Mouse (Mus musculus) neural tube, embryonic 13.5 days (tissue): ENCODE results near the gene Hs6st2. TPM values are rescaled to one million over a fixed set of nuclear protein-coding genes. Genes with fewer than 3 reads are reported as not detected.

Source experiments
- ATAC-seq: fragments of 200-750 bp; cut with Nextera tagmentation; 2 replicates; pipeline ENCODE4 v1.8.0; 2017; ENCODE audit warnings: low read depth, mild to moderate bottlenecking, moderate TSS enrichment, moderate library complexity
- H3K27ac ChIP-seq: fragments of 300-500 bp; sonication (generic); replicated peaks from 2 replicates; pipeline ENCODE4 v1.5.1; 2015; ENCODE audit warnings: moderate library complexity, mild to moderate bottlenecking, inconsistent platforms
- H3K27me3 ChIP-seq: fragments of 300-500 bp; sonication (generic); 2 replicates; pipeline ENCODE4 v1.6.1; 2015; ENCODE audit warnings: mild to moderate bottlenecking, inconsistent platforms
- H3K36me3 ChIP-seq: fragments of 300-500 bp; sonication (generic); 2 replicates; pipeline ENCODE4 v1.6.1; 2015; ENCODE audit warnings: mild to moderate bottlenecking, inconsistent platforms
- H3K4me1 ChIP-seq: fragments of 300-500 bp; sonication (generic); replicated peaks from 2 replicates; pipeline ENCODE4 v1.6.1; 2015; ENCODE audit warnings: inconsistent platforms
- H3K4me2 ChIP-seq: fragments of 300-500 bp; sonication (generic); 2 replicates; pipeline ENCODE4 v1.6.1; 2015; ENCODE audit warnings: inconsistent platforms, mild to moderate bottlenecking, moderate library complexity
- H3K4me3 ChIP-seq: fragments of 300-500 bp; sonication (generic); 2 replicates; pipeline ENCODE4 v1.5.1; 2015; ENCODE audit warnings: mild to moderate bottlenecking, inconsistent platforms
- H3K9ac ChIP-seq: fragments of 300-500 bp; sonication (generic); 2 replicates; pipeline ENCODE4 v1.6.1; 2015; ENCODE audit warnings: moderate library complexity, mild to moderate bottlenecking, inconsistent platforms
- H3K9me3 ChIP-seq: fragments of 300-500 bp; sonication (generic); 2 replicates; pipeline ENCODE4 v1.6.1; 2016; ENCODE audit warnings: inconsistent platforms
- WGBS: fragments of 180-500 bp; shearing (Covaris S2); methylation state at CpG from one replicate; pipeline ENCODE4 v1.1.7; 2015; 5-methylcytosine and 5-hydroxymethylcytosine counted together
- polyA plus RNA-seq: library from polyadenylated mRNA; unstranded; fragments of >200 nt; fragmentation: Nextera tagmentation; extraction: Ambion mirVana; gene quantifications from 2 replicates; pipeline ENCODE4 v1.2.1, GENCODE M21; 2015

The Hs6st2 gene
- polyA plus RNA-seq = 14.0 and 18.2 TPM in 2 replicates

DNA sequence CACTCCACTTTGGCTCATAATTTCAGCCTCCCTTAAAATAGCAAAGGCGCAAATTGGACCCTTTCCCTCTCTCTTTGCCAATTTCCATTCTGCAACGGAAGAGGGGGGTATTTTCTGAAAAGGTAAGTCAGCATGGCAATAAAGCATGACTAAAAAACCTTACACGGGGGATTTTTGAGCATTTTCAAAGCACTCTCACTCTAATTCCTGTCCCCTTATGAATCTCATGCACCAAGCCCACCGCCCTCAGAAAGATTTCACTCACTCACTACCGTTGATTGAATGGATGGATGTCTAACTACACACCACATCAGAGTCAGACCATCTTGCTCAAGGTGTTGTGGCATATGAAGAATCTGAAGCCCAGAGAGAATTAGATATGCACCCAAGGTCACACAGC is at the start of gene Hs6st2:
TSS of gene Hs6st2 (minus strand) at position 101 of the 400 bp plus-strand sequence.
- Histone ChIP-seq H3K4me1 (no peaks in the 10 kb centered on the region), H3K9me3 (no peaks in the 10 kb centered on the region), H3K9ac (peak within 1 kb of the TSS; percentile 68), H3K27me3 (peaks cover 33% of the 10 kb centered on the region), H3K4me3 (peak within 1 kb of the TSS; percentile 52), H3K4me2 (peak within 1 kb of the TSS; percentile 77), H3K36me3 (no peaks in the 10 kb centered on the region), H3K27ac (peak within 1 kb of the TSS; percentile 54; the same call in 1 of the 2 replicates)
- ATAC-seq = no peak
- whole genome bisulfite sequencing = 29% methylated on average over 5 of the region's 5 CpGs

DNA sequence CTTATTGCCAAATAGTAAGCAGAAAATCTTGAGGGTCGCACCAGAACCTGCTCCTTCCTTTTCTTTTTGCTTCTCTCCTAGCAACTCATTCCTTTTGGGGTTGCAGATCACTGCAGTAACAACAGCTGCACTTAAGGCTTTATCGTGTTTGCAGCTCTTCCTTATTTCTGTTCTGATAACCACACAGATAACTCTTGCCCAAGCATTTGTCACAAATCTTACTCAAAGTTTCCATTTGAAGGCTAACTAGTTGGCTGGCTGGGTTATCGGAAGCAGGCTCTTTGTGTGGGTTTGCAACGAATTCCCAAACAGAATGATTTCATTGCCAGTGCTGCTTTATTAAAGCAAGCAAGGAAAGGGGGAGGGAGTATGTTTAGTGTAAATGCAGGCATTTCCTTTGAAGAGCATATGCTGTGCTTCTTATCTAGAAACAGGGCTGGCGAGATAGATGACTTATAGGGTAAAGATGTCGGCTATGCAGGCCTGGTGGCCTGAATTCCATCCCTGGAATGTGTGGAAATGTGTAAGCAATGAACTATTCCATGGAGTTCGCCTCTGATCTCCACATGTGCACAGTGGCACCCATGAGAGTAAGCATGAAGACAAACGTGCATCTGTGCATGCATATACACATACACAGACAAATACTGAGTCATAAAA is 32.6 kb upstream of the Hs6st2 start:
- Histone ChIP-seq H3K9me3 (no peaks in the 10 kb centered on the region), H3K4me1 (no peaks in the 10 kb centered on the region), H3K4me3 (no peak overlapping the region), H3K4me2 (no peak overlapping the region), H3K27ac (no peak overlapping the region), H3K36me3 (no peaks in the 10 kb centered on the region), H3K9ac (no peak overlapping the region), H3K27me3 (no peaks in the 10 kb centered on the region)
- 72% methylated on average over 8 of the region's 8 CpGs for WGBS
- ATAC-seq = no peak

- no peak overlapping the region for H3K4me2 ChIP-seq
- no peaks in the 10 kb centered on the region for H3K4me1 ChIP-seq
- H3K27me3 ChIP-seq = no peaks in the 10 kb centered on the region
- WGBS = 88% methylated on average over 1 of the region's 1 CpGs
- H3K27ac ChIP-seq = no peak overlapping the region
- ATAC-seq = no peak
- H3K36me3 ChIP-seq = no peaks in the 10 kb centered on the region
- H3K9ac ChIP-seq = no peak overlapping the region
- H3K9me3 ChIP-seq = no peaks in the 10 kb centered on the region
- no peak overlapping the region for H3K4me3 ChIP-seq
Observed at GRCm38 (mm10) chrX:51712996-51713395, 31.3 kb upstream of the Hs6st2 start.

DNA sequence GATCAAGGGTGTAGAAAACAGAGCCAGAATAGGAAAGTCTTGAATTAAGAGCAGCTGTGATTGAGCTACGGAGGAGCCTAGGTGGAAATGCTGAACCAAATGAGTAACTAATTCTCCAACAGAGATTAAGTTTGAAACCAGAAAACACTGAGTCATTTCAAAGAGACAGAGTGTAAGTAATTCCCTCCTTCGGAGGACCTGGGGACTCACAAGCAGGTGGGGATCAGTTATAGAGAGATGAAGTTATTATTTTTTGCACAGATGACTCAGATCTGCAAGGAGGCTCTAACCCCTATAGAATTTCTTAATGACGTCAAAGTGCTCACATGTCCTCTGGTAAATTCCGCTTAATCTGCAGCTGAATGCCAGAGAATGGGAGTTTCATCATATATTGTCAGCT is 21.2 kb upstream of the Hs6st2 start:
- no peaks in the 10 kb centered on the region for H3K4me1 ChIP-seq
- WGBS = 66% methylated on average over 4 of the region's 4 CpGs
- H3K4me2 ChIP-seq = no peak overlapping the region
- H3K9me3 ChIP-seq = no peaks in the 10 kb centered on the region
- H3K27ac ChIP-seq = no peak overlapping the region
- H3K27me3 ChIP-seq = no peaks in the 10 kb centered on the region
- no peaks in the 10 kb centered on the region for H3K36me3 ChIP-seq
- no peak for ATAC-seq
- H3K4me3 ChIP-seq = no peak overlapping the region
- H3K9ac ChIP-seq = no peak overlapping the region

DNA sequence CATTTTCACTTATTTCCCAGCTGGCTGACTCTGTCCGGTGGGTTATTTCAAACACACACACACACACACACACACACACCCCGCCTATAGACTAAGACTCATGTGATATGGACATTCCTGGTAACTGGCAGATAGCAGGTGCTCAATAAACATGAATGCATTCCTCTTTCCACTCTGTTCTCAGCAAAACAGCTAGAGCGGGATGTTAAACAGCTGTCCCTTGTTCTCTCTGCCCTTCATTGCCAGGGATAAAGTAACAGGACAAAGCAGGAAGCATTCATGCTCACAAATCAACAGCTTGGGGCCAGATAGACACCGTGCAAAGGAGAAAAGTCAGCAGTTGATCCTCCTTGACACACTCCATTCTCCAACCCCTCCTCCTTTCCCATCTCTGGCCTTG is 17.4 kb upstream of the Hs6st2 start:
- no peaks in the 10 kb centered on the region for H3K36me3 ChIP-seq
- ATAC-seq = no peak
- no peaks in the 10 kb centered on the region for H3K27me3 ChIP-seq
- 55% methylated on average over 4 of the region's 4 CpGs for WGBS
- H3K9ac ChIP-seq = no peak overlapping the region
- no peak overlapping the region for H3K4me2 ChIP-seq
- H3K4me3 ChIP-seq = no peak overlapping the region
- no peaks in the 10 kb centered on the region for H3K4me1 ChIP-seq
- no peaks in the 10 kb centered on the region for H3K9me3 ChIP-seq
- no peak overlapping the region for H3K27ac ChIP-seq

- no peak for ATAC-seq
- no peak overlapping the region for H3K27ac ChIP-seq
- H3K4me3 ChIP-seq = no peak overlapping the region
- H3K36me3 ChIP-seq = no peaks in the 10 kb centered on the region
- 77% methylated on average over 6 of the region's 6 CpGs for WGBS
- H3K4me2 ChIP-seq = no peak overlapping the region
- H3K27me3 ChIP-seq = peaks cover 24% of the 10 kb centered on the region
- no peak overlapping the region for H3K9ac ChIP-seq
- H3K4me1 ChIP-seq = no peaks in the 10 kb centered on the region
- no peaks in the 10 kb centered on the region for H3K9me3 ChIP-seq
Observed at GRCm38 (mm10) chrX:51686048-51686949, 4.6 kb upstream of the Hs6st2 start.

DNA sequence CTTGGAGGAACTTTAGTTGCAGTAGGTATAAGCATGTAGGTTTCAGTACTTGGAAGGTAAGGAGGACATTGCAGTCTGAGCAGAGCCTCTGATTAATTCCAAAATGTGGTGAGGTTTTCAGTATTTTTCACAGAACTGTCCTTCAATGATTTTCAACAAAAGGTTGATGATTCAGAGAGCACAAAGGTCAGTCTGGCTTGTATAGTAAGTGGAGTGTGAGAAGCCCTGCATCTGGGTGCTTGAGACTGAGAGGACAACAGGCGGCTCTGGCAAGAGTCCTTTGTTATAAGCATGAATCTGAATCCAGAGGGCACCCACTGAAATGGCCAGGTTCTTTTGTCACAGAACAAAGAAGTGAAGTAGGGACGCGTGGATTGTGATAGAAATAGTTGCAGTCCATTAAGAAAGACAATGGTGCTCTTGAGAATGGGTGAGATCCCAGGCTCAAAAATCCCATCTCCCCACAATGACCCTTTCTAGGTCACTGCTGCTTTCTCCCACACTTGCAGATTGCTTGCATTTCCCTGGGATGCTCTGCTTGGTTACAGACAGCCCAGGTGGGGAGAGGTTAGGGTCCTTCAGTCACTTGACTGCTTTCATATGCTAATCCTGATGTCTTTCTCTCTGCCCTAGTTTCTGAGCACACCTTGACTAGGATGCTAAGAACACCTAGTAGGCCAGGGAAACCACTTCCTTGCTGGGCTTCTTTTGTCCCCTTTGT is 2.8 kb upstream of the Hs6st2 start:
- WGBS = 25% methylated on average over 3 of the region's 3 CpGs
- H3K27ac ChIP-seq = no peak overlapping the region
- no peak overlapping the region for H3K9ac ChIP-seq
- no peak overlapping the region for H3K4me3 ChIP-seq
- no peaks in the 10 kb centered on the region for H3K4me1 ChIP-seq
- peaks cover 30% of the 10 kb centered on the region for H3K27me3 ChIP-seq
- no peaks in the 10 kb centered on the region for H3K9me3 ChIP-seq
- no peak overlapping the region for H3K4me2 ChIP-seq
- ATAC-seq = no peak
- no peaks in the 10 kb centered on the region for H3K36me3 ChIP-seq

DNA sequence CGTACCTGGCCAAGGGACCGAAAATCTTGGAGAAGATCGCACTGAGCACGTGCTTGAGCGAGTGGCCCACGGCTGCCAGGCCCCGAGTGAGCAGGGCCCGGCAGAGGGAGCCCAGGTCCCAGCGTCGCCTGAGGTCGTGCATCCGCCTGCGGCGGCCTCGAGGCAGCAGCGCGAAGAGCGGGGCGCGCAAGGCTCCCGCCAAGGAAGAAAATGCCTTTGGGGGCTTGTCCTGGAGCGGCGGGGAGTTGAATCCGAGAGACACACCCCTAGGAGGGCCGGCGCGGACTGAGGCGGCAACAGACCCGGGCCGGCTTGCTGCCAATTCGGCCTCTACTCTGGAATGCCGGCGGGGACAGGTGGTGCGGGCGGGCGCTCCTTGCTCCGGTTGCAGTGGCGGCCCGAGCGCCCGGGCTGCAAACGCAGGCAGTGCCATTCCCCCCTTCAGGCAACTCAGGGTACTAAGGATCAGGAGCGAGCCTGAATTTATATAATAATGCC is 437 bp downstream of the Hs6st2 start:
- Histone ChIP-seq H3K27me3 (peaks cover 33% of the 10 kb centered on the region), H3K9ac (peak overlapping the region; percentile 68), H3K36me3 (no peaks in the 10 kb centered on the region), H3K4me1 (no peaks in the 10 kb centered on the region), H3K9me3 (no peaks in the 10 kb centered on the region), H3K4me3 (peak overlapping the region; percentile 52), H3K27ac (peak overlapping the region; percentile 18; the same call in 1 of the 2 replicates), H3K4me2 (peak overlapping the region; percentile 77)
- WGBS = 13% methylated on average over 43 of the region's 43 CpGs
- ATAC-seq = peak; percentile 69

GRCm38 (mm10) chrX:51680428-51681169 is 1.1 kb downstream of the Hs6st2 start:
- Histone ChIP-seq H3K27me3 (peaks cover 33% of the 10 kb centered on the region), H3K27ac (peak overlapping the region; percentile 54; the same call in 1 of the 2 replicates), H3K4me1 (no peaks in the 10 kb centered on the region), H3K9me3 (no peaks in the 10 kb centered on the region), H3K36me3 (no peaks in the 10 kb centered on the region), H3K9ac (peak overlapping the region; percentile 68), H3K4me3 (peak overlapping the region; percentile 52), H3K4me2 (peak overlapping the region; percentile 77)
- peak; percentile 91 for ATAC-seq
- 21% methylated on average over 54 of the region's 70 CpGs for WGBS

DNA sequence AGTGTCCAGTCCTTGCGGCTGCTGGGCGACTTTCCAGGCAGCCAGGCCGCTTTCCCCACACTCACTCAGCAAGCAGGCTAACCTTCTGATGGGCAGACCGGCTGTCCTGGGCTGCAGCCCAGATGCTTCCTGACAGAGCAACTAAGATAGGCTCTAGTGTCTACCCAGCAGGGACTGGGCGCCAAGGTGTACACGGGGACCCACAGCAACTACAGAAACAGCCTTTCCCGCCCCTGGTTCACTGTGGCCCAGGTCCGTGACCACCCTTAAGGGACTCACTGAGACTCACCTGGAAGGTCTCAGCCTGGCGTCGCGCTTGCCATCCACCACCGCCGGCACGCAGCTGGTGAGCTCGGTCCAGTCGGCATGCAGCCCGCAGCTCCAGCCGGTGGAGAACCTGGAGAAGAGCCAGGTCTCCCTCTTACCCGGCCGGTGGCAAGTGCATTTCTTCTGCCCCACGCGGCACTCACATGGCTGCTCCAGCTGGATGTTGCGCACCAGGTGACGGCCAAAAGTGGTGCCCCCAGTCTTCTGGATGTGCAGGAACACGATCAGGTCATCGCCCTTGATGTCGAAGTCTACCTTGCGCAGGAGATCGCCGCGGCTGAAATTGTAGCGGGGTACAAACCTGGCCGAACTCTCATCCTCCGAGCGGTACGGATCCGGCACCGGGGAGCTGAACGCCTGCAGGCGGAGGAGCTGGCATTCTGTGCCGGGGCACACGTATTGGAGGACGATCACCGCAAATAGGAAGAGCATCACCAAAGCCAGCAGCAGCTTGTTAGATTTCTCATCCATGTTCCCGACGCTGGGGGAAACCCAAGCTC is 1.8 kb downstream of the Hs6st2 start:
- Histone ChIP-seq H3K27ac (no peak overlapping the region), H3K27me3 (peaks cover 31% of the 10 kb centered on the region), H3K4me3 (peak overlapping the region; percentile 52), H3K9me3 (no peaks in the 10 kb centered on the region), H3K9ac (peak overlapping the region; percentile 68), H3K4me1 (no peaks in the 10 kb centered on the region), H3K36me3 (no peaks in the 10 kb centered on the region), H3K4me2 (peak overlapping the region; percentile 77)
- 27% methylated on average over 46 of the region's 46 CpGs for WGBS
- ATAC-seq = peak; percentile 67

- Histone ChIP-seq H3K9me3 (no peaks in the 10 kb centered on the region), H3K36me3 (no peaks in the 10 kb centered on the region), H3K27ac (no peak overlapping the region), H3K4me1 (no peaks in the 10 kb centered on the region), H3K27me3 (no peaks in the 10 kb centered on the region), H3K4me3 (no peak overlapping the region), H3K4me2 (no peak overlapping the region), H3K9ac (no peak overlapping the region)
- WGBS = 29% methylated on average over 2 of the region's 2 CpGs
- no peak for ATAC-seq
Observed at GRCm38 (mm10) chrX:51658236-51658635, 23.4 kb downstream of the Hs6st2 start.
